Comparison of ENCODE assay signal across 10 mouse cellular contexts in genomic region chr1:178799836-178800552, GRCm38 (mm10).
A peak's percentile ranks its signal among the peaks of the same experiment; 100 is the strongest.
DNase-seq lines count a peak whose midpoint lies in the region; ATAC-seq and TF ChIP-seq lines count a peak whose summit lies in the region.
"Had no signal": no experiment of that assay in that cellular context is flagged by ENCODE, and none has a peak within 500 bp of the region (broad histone marks: within the 10 kb centered on the region; RNA-seq: fewer than 3 reads in every experiment).

No protein-coding gene starts in this region.

- H3K9ac ChIP-seq in heart, embryonic 15.5 days, result no peak overlapping the region
- H3K9ac ChIP-seq in midbrain, embryonic 14.5 days (replicated peaks; ENCODE audit: low read length), result no peak overlapping the region
- no peak overlapping the region for H3K9ac ChIP-seq in kidney, embryonic 16.5 days (replicated peaks; ENCODE audit: low read length)
- H3K9ac ChIP-seq: liver, embryonic 13.5 days had no signal

- H3K27me3 ChIP-seq in heart, embryonic 15.5 days, result no peaks in the 10 kb centered on the region
- H3K27me3 ChIP-seq in hindbrain, embryonic 10.5 days (ENCODE audit: insufficient read depth, poor library complexity, severe bottlenecking), result no peaks in the 10 kb centered on the region
- H3K27me3 ChIP-seq in midbrain, embryonic 14.5 days (ENCODE audit: control insufficient read depth, insufficient read depth, low read length), result no peaks in the 10 kb centered on the region
- H3K27me3 ChIP-seq in kidney, adult 2 months (replicated peaks; ENCODE audit: control insufficient read depth, insufficient read depth, low read length), result no peaks in the 10 kb centered on the region
- no peaks in the 10 kb centered on the region for H3K27me3 ChIP-seq in kidney, embryonic 16.5 days (ENCODE audit: insufficient read depth, low read length)

- no peak for TF ChIP-seq CTCF in kidney, adult 2 months (conservative IDR thresholded peaks at IDR 0.05; ENCODE audit: insufficient read depth, insufficient read length, low read depth, low read length)

- H3K4me3 ChIP-seq in heart, embryonic 15.5 days, result peak overlapping the region; percentile 39
- H3K4me3 ChIP-seq in hindbrain, embryonic 10.5 days, result no peak overlapping the region
- H3K4me3 ChIP-seq in midbrain, embryonic 14.5 days (replicated peaks; ENCODE audit: low read depth, low read length), result no peak overlapping the region
- H3K4me3 ChIP-seq in kidney, adult 2 months (ENCODE audit: insufficient read depth, low read depth, low read length), result no peak overlapping the region
- no peak overlapping the region for H3K4me3 ChIP-seq in kidney, embryonic 16.5 days (ENCODE audit: low read length)
- H3K4me3 ChIP-seq: liver, embryonic 13.5 days had no signal

- H3K9me3 ChIP-seq in heart, embryonic 15.5 days (replicated peaks), result no peaks in the 10 kb centered on the region
- no peaks in the 10 kb centered on the region for H3K9me3 ChIP-seq in hindbrain, embryonic 10.5 days
- H3K9me3 ChIP-seq in midbrain, embryonic 14.5 days (ENCODE audit: control insufficient read depth, low read length), result no peaks in the 10 kb centered on the region
- no peaks in the 10 kb centered on the region for H3K9me3 ChIP-seq in kidney, embryonic 16.5 days (ENCODE audit: low read length)
- H3K9me3 ChIP-seq: liver, embryonic 13.5 days had no signal

- no peaks in the 10 kb centered on the region for H3K36me3 ChIP-seq in heart, embryonic 15.5 days
- no peaks in the 10 kb centered on the region for H3K36me3 ChIP-seq in hindbrain, embryonic 10.5 days
- no peaks in the 10 kb centered on the region for H3K36me3 ChIP-seq in midbrain, embryonic 14.5 days (ENCODE audit: control insufficient read depth, insufficient read depth, low read length)
- H3K36me3 ChIP-seq in kidney, adult 2 months (ENCODE audit: control insufficient read depth, insufficient read depth, low read length), result no peaks in the 10 kb centered on the region
- no peaks in the 10 kb centered on the region for H3K36me3 ChIP-seq in kidney, embryonic 16.5 days (ENCODE audit: insufficient read depth, low read length)
- H3K36me3 ChIP-seq: liver, embryonic 13.5 days had no signal

- 61% methylated on average over 11 of the region's 11 CpGs for WGBS in heart, embryonic 15.5 days
- WGBS in hindbrain, embryonic 10.5 days, result 72% methylated on average over 11 of the region's 11 CpGs
- 72% methylated on average over 11 of the region's 11 CpGs for WGBS in midbrain, embryonic 14.5 days
- WGBS in kidney, adult 2 months, result 78% methylated on average over 11 of the region's 11 CpGs
- whole genome bisulfite sequencing in kidney, embryonic 16.5 days, result 78% methylated on average over 11 of the region's 11 CpGs

- no peak for DNase-seq in heart, postnatal 25 days (ENCODE audit: low spot score)
- peak; percentile 48 for DNase-seq in embryo, embryonic 11.5 days (ENCODE audit: low read depth, low spot score)
- peak; percentile 34 for DNase-seq in hindbrain, embryonic 10.5 days (ENCODE audit: low spot score)
- no peak for DNase-seq in midbrain, embryonic 14.5 days
- DNase-seq in kidney, adult 2 months, result no peak
- DNase-seq: adrenal gland, adult 2 months; kidney, postnatal 10 days; liver, embryonic 13.5 days had no signal

- TF ChIP-seq POLR2A in kidney, adult 2 months (IDR thresholded peaks at IDR 0.05; ENCODE audit: low read depth, low read length), result no peak

- intact Hi-C loops in heart, postnatal 25 days (cut with DNase I), result no loop called here

- H3K4me1 ChIP-seq in heart, embryonic 15.5 days (replicated peaks), result peaks cover 63% of the 10 kb centered on the region
- H3K4me1 ChIP-seq in hindbrain, embryonic 10.5 days (replicated peaks), result peaks cover 37% of the 10 kb centered on the region
- peaks cover 17% of the 10 kb centered on the region; the same call in 1 of the 2 replicates for H3K4me1 ChIP-seq in midbrain, embryonic 14.5 days (ENCODE audit: control insufficient read depth, insufficient read depth, low read length)
- no peaks in the 10 kb centered on the region for H3K4me1 ChIP-seq in kidney, adult 2 months (ENCODE audit: control insufficient read depth, insufficient read depth, low read length)
- 0 out of 2 replicates have a peak, but pooled peaks cover 4% of the 10 kb centered on the region for H3K4me1 ChIP-seq in kidney, embryonic 16.5 days (ENCODE audit: insufficient read depth, low read length)

- no peak overlapping the region for H3K27ac ChIP-seq in heart, embryonic 15.5 days
- H3K27ac ChIP-seq in hindbrain, embryonic 10.5 days, result peak overlapping the region; percentile 59
- H3K27ac ChIP-seq in midbrain, embryonic 14.5 days (replicated peaks; ENCODE audit: low read depth, low read length), result no peak overlapping the region
- no peak overlapping the region for H3K27ac ChIP-seq in kidney, adult 2 months (ENCODE audit: insufficient read depth, low read depth, low read length)
- no peak overlapping the region for H3K27ac ChIP-seq in kidney, embryonic 16.5 days (ENCODE audit: low read length)
- H3K27ac ChIP-seq: liver, embryonic 13.5 days had no signal

- no peak for ATAC-seq in heart, embryonic 15.5 days (replicated peaks; ENCODE audit: insufficient number of reproducible peaks, insufficient read depth, low FRiP score, low read depth)
- no peak for ATAC-seq in midbrain, embryonic 14.5 days (ENCODE audit: low FRiP score, low TSS enrichment)
- no peak for ATAC-seq in kidney, embryonic 16.5 days (ENCODE audit: low FRiP score, low TSS enrichment)

- peak overlapping the region; percentile 61 for H3K4me2 ChIP-seq in heart, embryonic 15.5 days
- 0 out of 2 replicates have a peak overlapping the region, but pooled peaks have one; percentile 3 for H3K4me2 ChIP-seq in midbrain, embryonic 14.5 days (ENCODE audit: low read length)
- H3K4me2 ChIP-seq in kidney, embryonic 16.5 days (replicated peaks; ENCODE audit: low read depth, low read length), result no peak overlapping the region
- H3K4me2 ChIP-seq: liver, embryonic 13.5 days had no signal

Comparison
In these comparisons a context has a peak if more than half of its experiments do, and no peak if none do; other contexts are left out.
1. DNase-seq: peak in embryo, embryonic 11.5 days (single experiment) and hindbrain, embryonic 10.5 days (single experiment); none in heart, postnatal 25 days (single experiment), midbrain, embryonic 14.5 days (single experiment) and kidney, adult 2 months (single experiment).